Mouse (Mus musculus) CH12.LX (cell line): ENCODE data around the gene Setd6.

ENCODE experiments used
- CHD2 ChIP-seq: IDR thresholded peaks from 2 replicates; pipeline ENCODE4 v1.6.1; 2011; ENCODE audit warnings: low read length, improper control_type of control experiment
- CTCF ChIP-seq, 2 experiments: IDR thresholded peaks in 1 of 2; conservative IDR thresholded peaks in 1 of 2; 2 replicates each; pipeline ENCODE4 v1.5.1; 2011 to 2012; ENCODE audit warnings: low read depth in 2 of 2, low read length in 2 of 2, improper control_type of control experiment in 1 of 2, inconsistent platforms in 1 of 2, mild to moderate bottlenecking in 1 of 2, moderate library complexity in 1 of 2
- ETS1 ChIP-seq: conservative IDR thresholded peaks from 2 replicates; pipeline ENCODE4 v1.6.1; 2012; ENCODE audit warnings: low read depth, mild to moderate bottlenecking, inconsistent platforms, low read length, improper control_type of control experiment, moderate library complexity
- GABPA ChIP-seq: IDR thresholded peaks from 2 replicates; pipeline ENCODE4 v1.6.1; 2012; ENCODE audit warnings: low read depth, low read length, improper control_type of control experiment, inconsistent platforms; ENCODE audit not compliant: insufficient replicate concordance
- MXI1 ChIP-seq: IDR thresholded peaks from 2 replicates; pipeline ENCODE4 v1.6.1; 2011; ENCODE audit warnings: mild to moderate bottlenecking, low read depth, low read length, improper control_type of control experiment
- NELFE ChIP-seq: IDR thresholded peaks from 2 replicates; pipeline ENCODE4 v1.6.1; 2011; ENCODE audit warnings: low read depth, low read length, improper control_type of control experiment
- POLR2A ChIP-seq: IDR thresholded peaks from 2 replicates; pipeline ENCODE4 v1.6.1; 2011; ENCODE audit warnings: low read depth, mild to moderate bottlenecking, improper control_type of control experiment, low read length
- RAD21 ChIP-seq: IDR thresholded peaks from 2 replicates; pipeline ENCODE4 v1.6.1; 2011; ENCODE audit warnings: low read depth, mild to moderate bottlenecking, low read length, improper control_type of control experiment, moderate library complexity
- USF1 ChIP-seq: IDR thresholded peaks from 2 replicates; pipeline ENCODE4 v1.6.1; 2014; ENCODE audit warnings: low read depth, mild to moderate bottlenecking, inconsistent platforms, low read length, improper control_type of control experiment
- ZNF384 ChIP-seq: IDR thresholded peaks from 2 replicates; pipeline ENCODE4 v1.6.1; 2012; ENCODE audit warnings: low read depth, low read length, improper control_type of control experiment, inconsistent platforms

DNA sequence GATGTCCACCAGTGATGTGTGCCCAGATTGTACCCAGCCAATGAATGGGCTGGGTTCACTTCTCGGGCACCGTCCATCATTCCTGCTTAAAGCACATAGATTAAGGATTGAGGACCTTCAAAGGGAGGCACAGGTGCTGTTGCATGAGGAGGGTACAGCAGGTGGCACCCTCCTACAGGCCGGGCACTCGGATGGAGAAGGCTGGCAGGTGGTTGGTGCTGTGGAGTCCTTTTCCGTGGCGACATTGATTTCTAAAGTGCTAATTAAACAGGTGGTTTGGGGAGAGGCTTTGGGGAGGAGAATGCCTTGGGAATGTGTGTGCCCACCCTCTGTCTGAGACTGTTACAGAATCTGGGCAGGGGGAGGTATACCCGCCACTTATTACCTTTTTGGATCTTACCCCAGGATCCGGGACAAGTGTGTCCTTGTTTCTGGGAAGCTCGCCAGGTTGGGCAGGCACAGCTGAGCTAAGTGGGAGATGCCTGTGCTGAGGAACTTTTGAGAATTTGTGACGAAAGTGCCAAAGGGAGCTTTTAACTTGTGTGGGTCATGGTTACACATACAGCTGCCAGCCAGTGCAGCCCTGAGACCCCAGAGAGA, 27.5 kb upstream of the Setd6 start:
- TF ChIP-seq USF1 (no peak), POLR2A (no peak), ETS1 (no peak), RAD21 (no peak), GABPA (no peak), NELFE (no peak), ZNF384 (no peak), CHD2 (no peak), CTCF (conservative IDR thresholded peaks at IDR 0.05 in 1 of 2, IDR thresholded peaks at IDR 0.05 in 1 of 2; ENCODE audit: low read depth in 2 of 2, low read length in 2 of 2) (no peak), MXI1 (no peak)
